Mouse (Mus musculus) thymus, adult 18-20 months (tissue): Measurements from ENCODE around the gene Lrrc36.

Source experiments
- DNase-seq, 2 experiments: peaks; one replicate each; pipeline ENCODE4 v3.0.0; 2022; ENCODE audit warnings: mixed read lengths in 2 of 2

Lrrc36 gene

GRCm38 (mm10) chr8:105433021-105433420 is 19.6 kb downstream of the Lrrc36 start:
- DNase-seq: no peak

- DNase-seq: no peak
These were observed 20.1 kb downstream of the Lrrc36 start for GRCm38 (mm10) chr8:105433511-105433910.

- no peak for DNase-seq
These were observed 20.8 kb downstream of the Lrrc36 start for GRCm38 (mm10) chr8:105434136-105434535.

- no peak for DNase-seq
These were observed 22.8 kb downstream of the Lrrc36 start for GRCm38 (mm10) chr8:105436218-105436617.

GRCm38 (mm10) chr8:105437078-105437748 is 23.8 kb downstream of the Lrrc36 start:
- no peak for DNase-seq

GRCm38 (mm10) chr8:105438865-105439264 is 25.5 kb downstream of the Lrrc36 start:
- DNase-seq: no peak

- no peak for DNase-seq
These were observed 28.1 kb downstream of the Lrrc36 start for GRCm38 (mm10) chr8:105441433-105441832.

- DNase-seq: no peak
These were observed 29.3 kb downstream of the Lrrc36 start for GRCm38 (mm10) chr8:105442661-105443060.

GRCm38 (mm10) chr8:105445296-105446126 is 32.1 kb downstream of the Lrrc36 start:
- no peak for DNase-seq

GRCm38 (mm10) chr8:105446127-105446552 is 32.8 kb downstream of the Lrrc36 start:
- no peak for DNase-seq

- DNase-seq: no peak
These were observed 34.8 kb downstream of the Lrrc36 start for GRCm38 (mm10) chr8:105448188-105448587.

GRCm38 (mm10) chr8:105448596-105448995 is 35.2 kb downstream of the Lrrc36 start:
- DNase-seq: no peak

GRCm38 (mm10) chr8:105450977-105451376 is 37.6 kb downstream of the Lrrc36 start:
- no peak for DNase-seq

GRCm38 (mm10) chr8:105451903-105452603 is 38.7 kb downstream of the Lrrc36 start:
- DNase-seq: no peak

- DNase-seq: no peak
These were observed 39.9 kb downstream of the Lrrc36 start for GRCm38 (mm10) chr8:105453296-105453695.

GRCm38 (mm10) chr8:105454088-105454487 is 40.7 kb downstream of the Lrrc36 start:
- DNase-seq: no peak

- DNase-seq: no peak
These were observed 41.8 kb downstream of the Lrrc36 start for GRCm38 (mm10) chr8:105455218-105455617.

- DNase-seq: no peak
These were observed 47.9 kb downstream of the Lrrc36 start for GRCm38 (mm10) chr8:105461085-105461803.

GRCm38 (mm10) chr8:105464595-105464994 is 51.2 kb downstream of the Lrrc36 start:
- DNase-seq: no peak

- DNase-seq: no peak
These were observed 52.9 kb downstream of the Lrrc36 start for GRCm38 (mm10) chr8:105466246-105466645.

- no peak for DNase-seq
These were observed 53.4 kb downstream of the Lrrc36 start for GRCm38 (mm10) chr8:105466700-105467291.

- no peak for DNase-seq
These were observed 54.1 kb downstream of the Lrrc36 start for GRCm38 (mm10) chr8:105467396-105467985.
